Mouse (Mus musculus) kidney, adult 2 months (tissue): Measurements from ENCODE around the gene Ube2t.

ENCODE experiments used
- CTCF ChIP-seq: fragments of 200-500 bp; conservative IDR thresholded peaks from 2 replicates; pipeline ENCODE4 v1.5.1; 2011; ENCODE audit warnings: low read depth, mild to moderate bottlenecking, control low read depth, low read length, moderate library complexity, mixed read lengths; ENCODE audit not compliant: insufficient read depth, insufficient read length
- POLR2A ChIP-seq: fragments of 200-500 bp; IDR thresholded peaks from one replicate; pipeline ENCODE4 v1.6.1; 2011; ENCODE audit warnings: low read depth, low read length, control low read depth

GRCm38 (mm10) chr1:134962053-134962803, at the start of gene Ube2t:
- no peak for TF ChIP-seq CTCF
- no peak for TF ChIP-seq POLR2A
